Mouse (Mus musculus) heart, embryonic 10.5 days (tissue): ENCODE measurements around the gene Tmc5. TPM values are rescaled to one million over a fixed set of nuclear protein-coding genes. Genes with fewer than 3 reads are reported as not detected.

Source experiments
- DNase-seq: peaks from one replicate; pipeline ENCODE4 v3.0.0-alpha.2; 2017; ENCODE audit warnings: low spot score
- H3K27ac ChIP-seq: fragments of 300-500 bp; sonication (generic); 2 replicates; pipeline ENCODE4 v1.5.1; 2016; ENCODE audit warnings: mild to moderate bottlenecking
- H3K27me3 ChIP-seq: fragments of 300-500 bp; sonication (generic); 2 replicates; pipeline ENCODE4 v1.6.1; 2016; ENCODE audit warnings: mild to moderate bottlenecking; ENCODE audit not compliant: poor library complexity, insufficient read depth, severe bottlenecking
- H3K36me3 ChIP-seq: fragments of 300-500 bp; sonication (generic); 2 replicates; pipeline ENCODE4 v1.6.1; 2016; ENCODE audit warnings: mild to moderate bottlenecking, moderate library complexity
- H3K4me1 ChIP-seq: fragments of 300-500 bp; sonication (generic); 2 replicates; pipeline ENCODE4 v1.6.1; 2016; ENCODE audit warnings: mild to moderate bottlenecking
- H3K4me3 ChIP-seq: fragments of 300-500 bp; sonication (generic); 2 replicates; pipeline ENCODE4 v1.5.1; 2016; ENCODE audit warnings: mild to moderate bottlenecking, moderate library complexity
- H3K9me3 ChIP-seq: fragments of 300-500 bp; sonication (generic); 2 replicates; pipeline ENCODE4 v1.6.1; 2016; ENCODE audit warnings: mild to moderate bottlenecking, moderate library complexity
- WGBS: fragments of 180-500 bp; shearing (Covaris S2); methylation state at CpG from one replicate; pipeline ENCODE4 v1.1.7; 2016; 5-methylcytosine and 5-hydroxymethylcytosine counted together
- polyA plus RNA-seq: library from polyadenylated mRNA; unstranded; fragments of >200 nt; fragmentation: Nextera tagmentation; extraction: Ambion mirVana; gene quantifications from 2 replicates; pipeline ENCODE4 v1.2.1, GENCODE M21; 2016

The Tmc5 gene
- polyA plus RNA-seq, 1 experiment from 2014 or later, result not detected

- Histone ChIP-seq H3K27me3 (no peaks in the 10 kb centered on the region; the same call in 1 of the 2 replicates), H3K4me1 (no peaks in the 10 kb centered on the region), H3K27ac (no peak overlapping the region), H3K36me3 (no peaks in the 10 kb centered on the region), H3K4me3 (no peak overlapping the region), H3K9me3 (no peaks in the 10 kb centered on the region)
- DNase-seq, result no peak
- 77% methylated on average over 5 of the region's 5 CpGs for WGBS
Measured at GRCm38 (mm10) chr7:118618104-118618503, 21.0 kb downstream of the Tmc5 start.

- H3K36me3 ChIP-seq, result no peaks in the 10 kb centered on the region
- DNase-seq, result no peak
- H3K27ac ChIP-seq, result no peak overlapping the region
- H3K4me3 ChIP-seq, result no peak overlapping the region
- H3K9me3 ChIP-seq, result no peaks in the 10 kb centered on the region
- 83% methylated on average over 7 of the region's 7 CpGs for WGBS
- H3K4me1 ChIP-seq, result no peaks in the 10 kb centered on the region
- H3K27me3 ChIP-seq, result peaks cover 6% of the 10 kb centered on the region; the same call in 1 of the 2 replicates
Measured at GRCm38 (mm10) chr7:118620243-118620906, 23.3 kb downstream of the Tmc5 start.

GRCm38 (mm10) chr7:118621094-118621493 is 24.0 kb downstream of the Tmc5 start:
- H3K9me3 ChIP-seq, result no peaks in the 10 kb centered on the region
- 67% methylated on average over 6 of the region's 6 CpGs for WGBS
- no peaks in the 10 kb centered on the region for H3K36me3 ChIP-seq
- H3K4me3 ChIP-seq, result no peak overlapping the region
- H3K4me1 ChIP-seq, result no peaks in the 10 kb centered on the region
- H3K27me3 ChIP-seq, result peaks cover 11% of the 10 kb centered on the region; the same call in 1 of the 2 replicates
- no peak for DNase-seq
- no peak overlapping the region for H3K27ac ChIP-seq

- Histone ChIP-seq H3K27ac (no peak overlapping the region), H3K9me3 (no peaks in the 10 kb centered on the region), H3K4me1 (no peaks in the 10 kb centered on the region), H3K27me3 (peaks cover 29% of the 10 kb centered on the region; the same call in 1 of the 2 replicates), H3K4me3 (no peak overlapping the region), H3K36me3 (no peaks in the 10 kb centered on the region)
- WGBS, result 77% methylated on average over 13 of the region's 13 CpGs
- no peak for DNase-seq
Measured at GRCm38 (mm10) chr7:118627550-118628298, 30.6 kb downstream of the Tmc5 start.

- no peak overlapping the region for H3K4me3 ChIP-seq
- H3K27ac ChIP-seq, result no peak overlapping the region
- H3K9me3 ChIP-seq, result no peaks in the 10 kb centered on the region
- no peaks in the 10 kb centered on the region for H3K36me3 ChIP-seq
- no peak for DNase-seq
- H3K27me3 ChIP-seq, result no peaks in the 10 kb centered on the region
- WGBS, result 74% methylated on average over 9 of the region's 9 CpGs
- H3K4me1 ChIP-seq, result no peaks in the 10 kb centered on the region
Measured at GRCm38 (mm10) chr7:118633094-118633493, 36.0 kb downstream of the Tmc5 start.

- Histone ChIP-seq H3K9me3 (no peaks in the 10 kb centered on the region), H3K27me3 (no peaks in the 10 kb centered on the region), H3K36me3 (no peaks in the 10 kb centered on the region), H3K4me3 (no peak overlapping the region), H3K4me1 (no peaks in the 10 kb centered on the region), H3K27ac (no peak overlapping the region)
- 75% methylated on average over 7 of the region's 7 CpGs for WGBS
- no peak for DNase-seq
Measured at GRCm38 (mm10) chr7:118633951-118634350, 36.9 kb downstream of the Tmc5 start.

GRCm38 (mm10) chr7:118637466-118637865 is 40.4 kb downstream of the Tmc5 start:
- no peaks in the 10 kb centered on the region for H3K36me3 ChIP-seq
- H3K9me3 ChIP-seq, result no peaks in the 10 kb centered on the region
- 49% methylated on average over 4 of the region's 4 CpGs for WGBS
- DNase-seq, result no peak
- H3K4me3 ChIP-seq, result no peak overlapping the region
- no peaks in the 10 kb centered on the region for H3K4me1 ChIP-seq
- H3K27ac ChIP-seq, result no peak overlapping the region
- H3K27me3 ChIP-seq, result no peaks in the 10 kb centered on the region

GRCm38 (mm10) chr7:118646237-118646636 is 49.1 kb downstream of the Tmc5 start:
- no peak for DNase-seq

GRCm38 (mm10) chr7:118649328-118649727 is 52.2 kb downstream of the Tmc5 start:
- Histone ChIP-seq H3K27me3 (peaks cover 36% of the 10 kb centered on the region; the same call in 1 of the 2 replicates), H3K4me1 (no peaks in the 10 kb centered on the region), H3K4me3 (no peak overlapping the region), H3K9me3 (no peaks in the 10 kb centered on the region), H3K27ac (no peak overlapping the region), H3K36me3 (no peaks in the 10 kb centered on the region)
- 79% methylated on average over 7 of the region's 7 CpGs for WGBS
- no peak for DNase-seq

More at GRCm38 (mm10) chr7:118646237-118646636, 49.1 kb downstream of the Tmc5 start:
- Histone ChIP-seq H3K9me3 (no peaks in the 10 kb centered on the region), H3K27me3 (peaks cover 26% of the 10 kb centered on the region; the same call in 1 of the 2 replicates), H3K27ac (no peak overlapping the region), H3K36me3 (no peaks in the 10 kb centered on the region), H3K4me1 (no peaks in the 10 kb centered on the region), H3K4me3 (no peak overlapping the region)
- 82% methylated on average over 1 of the region's 1 CpGs for WGBS

- DNase-seq, result no peak
- Histone ChIP-seq H3K9me3 (no peaks in the 10 kb centered on the region), H3K4me1 (no peaks in the 10 kb centered on the region), H3K27me3 (peaks cover 36% of the 10 kb centered on the region; the same call in 1 of the 2 replicates), H3K4me3 (no peak overlapping the region), H3K27ac (no peak overlapping the region), H3K36me3 (no peaks in the 10 kb centered on the region)
- 85% methylated on average over 4 of the region's 4 CpGs for WGBS
Measured at GRCm38 (mm10) chr7:118650119-118650518, 53.0 kb downstream of the Tmc5 start.

GRCm38 (mm10) chr7:118650891-118651290 is 53.8 kb downstream of the Tmc5 start:
- no peaks in the 10 kb centered on the region for H3K9me3 ChIP-seq
- no peak overlapping the region for H3K27ac ChIP-seq
- H3K36me3 ChIP-seq, result no peaks in the 10 kb centered on the region
- H3K4me3 ChIP-seq, result no peak overlapping the region
- H3K4me1 ChIP-seq, result no peaks in the 10 kb centered on the region
- peaks cover 35% of the 10 kb centered on the region; the same call in 1 of the 2 replicates for H3K27me3 ChIP-seq
- DNase-seq, result no peak
- WGBS, result 72% methylated on average over 1 of the region's 1 CpGs

- WGBS, result 78% methylated on average over 6 of the region's 6 CpGs
- Histone ChIP-seq H3K4me3 (no peak overlapping the region), H3K27me3 (peaks cover 25% of the 10 kb centered on the region; the same call in 1 of the 2 replicates), H3K36me3 (no peaks in the 10 kb centered on the region), H3K9me3 (no peaks in the 10 kb centered on the region), H3K27ac (no peak overlapping the region), H3K4me1 (no peaks in the 10 kb centered on the region)
- no peak for DNase-seq
Measured at GRCm38 (mm10) chr7:118652572-118653295, 55.6 kb downstream of the Tmc5 start.

GRCm38 (mm10) chr7:118656730-118657129 is 59.6 kb downstream of the Tmc5 start:
- WGBS, result 46% methylated on average over 6 of the region's 6 CpGs

More at GRCm38 (mm10) chr7:118656730-118657129, 59.6 kb downstream of the Tmc5 start:
- Histone ChIP-seq H3K4me3 (no peak overlapping the region), H3K27ac (no peak overlapping the region), H3K4me1 (no peaks in the 10 kb centered on the region), H3K27me3 (peaks cover 45% of the 10 kb centered on the region), H3K36me3 (no peaks in the 10 kb centered on the region), H3K9me3 (no peaks in the 10 kb centered on the region)
- no peak for DNase-seq
